Mouse (Mus musculus) c-Kit-positive CD71-positive TER-119-positive erythroid progenitor cells, embryonic 14.5 days (primary cell): ENCODE measurements around the gene Grpel1.
A peak's percentile ranks its signal among the peaks of the same experiment; 100 is the strongest.

Source experiments
- DNase-seq: peaks from one replicate; pipeline ENCODE4 v3.0.0-alpha.2; 2013; ENCODE audit warnings: low spot score

Gene Grpel1

DNA sequence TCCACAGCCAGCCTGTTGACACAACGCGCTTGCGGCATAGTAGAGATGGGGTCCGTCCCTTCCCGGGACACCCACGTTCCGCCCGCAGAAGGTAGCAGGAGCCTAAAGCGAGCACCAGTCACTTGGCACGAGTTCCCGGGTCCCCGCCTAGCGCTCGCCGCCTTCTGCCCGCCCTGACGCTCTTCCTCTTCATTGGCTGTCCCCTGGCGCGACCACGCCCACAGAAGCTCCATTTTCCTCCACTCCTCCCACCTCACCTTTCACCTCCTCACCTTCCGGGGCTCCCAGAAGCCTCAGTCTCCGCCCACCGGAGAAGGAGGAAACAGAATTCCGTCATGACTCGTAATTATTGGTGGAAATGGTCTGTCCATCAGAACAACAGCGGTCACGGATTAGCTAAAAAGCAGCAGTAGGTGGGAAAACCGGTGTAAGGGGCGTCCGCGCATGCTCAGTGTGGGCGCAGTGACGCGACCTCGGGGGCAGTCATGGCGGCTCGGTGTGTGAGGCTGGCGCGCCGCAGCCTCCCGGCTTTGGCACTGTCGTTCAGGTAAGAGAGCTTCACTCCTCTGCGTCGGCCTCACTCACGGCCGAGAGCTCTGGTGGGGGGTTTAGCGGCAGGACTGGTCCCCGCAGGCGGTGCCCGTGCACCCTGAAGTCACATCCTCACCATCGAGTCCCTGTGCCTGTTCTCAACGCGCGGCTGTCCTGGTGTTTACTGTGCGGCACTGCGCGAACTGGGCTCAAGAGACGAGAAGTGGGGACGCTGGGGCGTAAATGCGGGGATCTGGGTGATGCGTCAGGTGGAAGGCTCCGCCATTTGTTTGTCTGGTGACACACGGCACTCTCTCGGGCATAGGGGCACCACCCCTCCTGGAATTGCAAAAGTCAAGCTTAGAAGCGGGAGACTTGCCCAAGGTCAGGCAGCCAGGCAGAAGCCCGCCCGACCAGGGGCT lies at the start of gene Grpel1:
Grpel1 (plus strand) TSS at position 290 of the 953 bp plus-strand sequence.
- peak; percentile 99 for DNase-seq

- DNase-seq = no peak
Measured at GRCm38 (mm10) chr5:36419861-36420260, 44.9 kb upstream of the Grpel1 start.

DNA sequence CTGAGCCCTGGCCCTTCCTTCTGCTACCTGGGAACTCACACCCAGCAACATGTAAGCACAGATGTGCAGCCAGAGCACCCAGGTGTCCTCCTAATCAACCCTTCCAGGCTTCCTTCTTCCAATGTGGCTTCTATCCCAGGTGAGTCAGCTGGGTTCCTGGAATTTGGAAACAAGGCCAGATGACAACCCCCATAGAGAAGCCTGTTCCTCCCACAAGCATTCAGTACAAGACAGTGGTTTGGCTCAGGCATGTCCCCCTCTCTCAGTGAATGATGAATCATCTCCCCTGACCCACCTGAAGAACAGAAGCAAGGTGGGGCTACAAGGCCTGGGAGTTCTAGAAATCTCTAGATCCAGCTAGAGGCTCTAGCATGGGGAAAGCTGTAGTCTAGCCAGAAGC lies 42.1 kb upstream of the Grpel1 start:
- no peak for DNase-seq

- no peak for DNase-seq
Measured at GRCm38 (mm10) chr5:36424676-36425075, 40.1 kb upstream of the Grpel1 start.

DNA sequence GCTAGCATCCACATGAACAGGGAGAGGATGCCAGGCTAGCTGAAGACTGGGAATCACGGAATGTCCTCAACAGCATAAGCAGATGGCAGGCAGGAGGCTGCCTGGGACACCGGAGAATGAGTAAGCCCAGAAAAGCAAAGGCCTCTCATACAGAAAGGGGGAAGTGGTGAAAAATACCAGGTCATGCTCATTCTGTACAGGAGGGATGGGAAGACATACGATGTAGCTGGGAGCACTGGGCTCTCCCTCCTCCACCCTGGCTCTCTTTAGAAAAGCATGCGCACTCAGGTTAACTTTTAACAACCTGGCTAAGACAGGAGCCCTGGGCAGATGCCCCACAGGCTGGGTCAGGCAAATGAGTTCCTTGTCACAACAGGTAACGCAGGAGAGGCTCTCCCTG lies 38.4 kb upstream of the Grpel1 start:
- DNase-seq = no peak

DNA sequence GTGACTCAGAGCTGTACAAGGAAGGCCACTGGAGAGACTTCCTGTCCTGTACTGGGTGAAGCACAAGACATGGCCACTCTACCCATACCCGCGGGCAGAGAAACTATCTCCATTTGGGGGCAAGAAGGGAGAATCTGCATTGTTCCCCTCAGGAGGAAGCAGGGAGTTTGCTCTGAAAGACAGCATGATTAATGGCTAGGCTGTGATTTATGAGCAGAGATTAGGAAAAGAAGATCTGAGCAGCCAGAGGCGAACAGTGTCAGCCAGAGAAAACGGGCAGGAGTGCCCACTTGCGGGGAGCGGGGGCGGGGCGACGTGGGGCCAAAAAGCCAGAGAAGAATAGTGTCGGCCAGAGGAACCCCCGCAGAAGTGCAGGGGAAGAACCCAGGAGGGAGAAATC lies 37.0 kb upstream of the Grpel1 start:
- no peak for DNase-seq

DNA sequence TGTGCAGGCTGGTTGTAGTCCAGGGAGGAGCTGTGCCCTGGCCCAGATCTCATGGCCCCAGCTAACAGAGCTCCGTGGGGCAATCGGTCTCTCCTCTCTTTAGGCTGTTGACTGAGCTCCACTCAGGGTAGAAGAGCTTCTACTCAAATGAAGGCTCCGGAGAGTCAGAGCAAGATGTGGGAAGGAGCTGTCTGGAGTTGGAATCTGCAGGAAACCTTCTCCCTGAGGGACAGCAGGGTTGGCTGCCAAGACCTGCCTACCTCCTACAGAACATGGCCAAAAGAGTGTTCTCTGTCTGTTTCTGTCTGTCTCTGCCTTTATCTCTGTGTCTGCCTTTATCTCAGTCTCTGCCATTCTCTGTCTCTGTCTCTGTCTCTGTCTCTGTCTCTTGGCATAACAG lies 35.2 kb upstream of the Grpel1 start:
- DNase-seq = no peak

DNA sequence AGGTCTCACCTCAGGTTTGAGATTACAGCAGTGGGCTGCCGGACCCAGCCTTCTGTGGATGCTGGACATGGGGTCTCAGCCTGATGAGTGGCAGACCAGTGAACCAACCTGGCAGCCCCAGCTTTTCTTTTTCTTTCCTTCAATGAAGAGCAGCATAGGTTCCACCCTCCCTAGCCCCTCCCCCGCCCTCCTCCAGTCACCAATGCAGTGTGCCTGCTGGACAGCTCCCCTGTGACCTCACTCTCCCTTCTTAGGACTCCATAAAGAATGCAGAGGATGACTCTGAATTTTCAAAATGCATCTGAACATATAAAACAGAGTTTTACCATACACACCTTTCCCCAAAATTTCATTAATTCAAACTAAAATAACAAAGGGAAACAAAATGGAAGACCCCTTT lies 33.1 kb upstream of the Grpel1 start:
- no peak for DNase-seq

GRCm38 (mm10) chr5:36434398-36434967 lies 30.3 kb upstream of the Grpel1 start:
- no peak for DNase-seq

DNA sequence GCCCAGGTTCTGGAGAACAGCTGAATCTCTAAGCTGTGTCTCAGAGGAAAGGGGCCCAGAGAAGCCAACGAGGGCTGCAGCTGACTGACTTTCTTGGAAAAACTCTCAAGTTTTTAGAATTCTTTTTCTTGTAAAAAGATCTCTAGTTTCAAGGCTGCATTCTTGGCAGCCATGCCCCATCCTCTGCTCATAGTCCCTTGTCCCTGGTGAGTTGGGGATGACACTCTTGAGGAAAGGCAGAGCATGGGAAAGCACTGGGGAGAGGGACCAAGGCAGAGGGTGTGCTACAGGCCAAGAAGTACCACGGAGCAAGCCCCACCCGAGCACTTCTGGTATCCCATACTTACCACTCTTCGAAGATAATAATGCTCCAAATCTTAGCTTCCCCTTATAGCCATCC lies 27.9 kb upstream of the Grpel1 start:
- no peak for DNase-seq

- DNase-seq = no peak
Measured at GRCm38 (mm10) chr5:36440741-36441140, 24.1 kb upstream of the Grpel1 start.

GRCm38 (mm10) chr5:36444611-36445010 lies 20.2 kb upstream of the Grpel1 start:
- DNase-seq = no peak

DNA sequence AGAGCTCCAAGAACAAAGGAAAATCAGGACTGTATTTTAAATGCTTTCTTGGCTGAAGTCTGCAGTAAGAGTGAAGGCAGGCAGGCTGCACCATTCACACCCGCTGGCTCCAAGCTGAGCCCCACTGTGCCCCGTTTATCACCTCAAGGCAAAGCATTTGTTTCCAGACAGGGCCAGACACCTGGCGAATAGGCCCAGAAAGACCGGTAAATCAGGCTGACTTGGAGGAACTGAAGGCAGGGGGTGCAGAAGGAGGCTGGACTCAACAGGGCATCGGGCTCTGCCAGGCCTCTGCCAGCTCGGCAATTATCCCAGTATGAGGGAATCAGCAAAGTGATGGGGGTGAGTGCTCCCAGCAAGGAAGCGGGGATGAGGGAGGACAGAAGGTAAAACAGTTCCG lies 19.8 kb upstream of the Grpel1 start:
- DNase-seq = no peak

DNA sequence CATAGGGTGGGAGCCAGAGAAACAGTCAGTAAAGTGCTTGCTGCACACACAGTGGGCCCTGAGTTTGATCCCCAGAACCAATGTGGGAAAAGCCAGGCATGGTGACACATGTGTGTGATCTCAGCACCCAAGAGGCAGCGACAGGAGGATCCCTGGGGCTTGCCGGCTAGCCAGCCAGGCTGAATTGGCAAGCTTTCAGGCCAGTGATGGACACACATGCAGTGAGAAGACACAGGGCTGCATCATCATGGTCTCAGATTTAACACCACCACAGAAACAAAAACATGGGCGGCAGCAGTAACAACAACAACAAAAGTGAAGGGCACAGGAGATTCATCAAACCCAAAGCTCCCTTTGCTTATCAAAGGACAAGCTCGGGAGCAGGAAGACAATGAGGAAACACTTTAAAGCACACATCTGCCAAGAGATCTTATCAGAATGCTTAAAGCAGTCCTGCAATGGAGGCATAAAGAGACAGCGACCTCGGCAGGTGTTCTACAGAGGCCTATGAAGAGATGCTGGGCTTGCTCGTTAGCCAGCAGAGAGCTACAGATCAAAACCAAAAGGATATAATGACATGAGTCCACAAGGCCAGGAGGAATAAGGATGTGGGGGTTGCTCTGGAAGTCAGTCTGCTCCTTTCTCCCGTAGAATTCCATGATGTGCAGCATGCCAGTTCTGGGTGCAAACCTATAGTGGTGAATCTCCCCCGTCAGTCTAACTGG lies 18.5 kb upstream of the Grpel1 start:
- no peak for DNase-seq

GRCm38 (mm10) chr5:36447872-36448271 lies 16.9 kb upstream of the Grpel1 start:
- no peak for DNase-seq

DNA sequence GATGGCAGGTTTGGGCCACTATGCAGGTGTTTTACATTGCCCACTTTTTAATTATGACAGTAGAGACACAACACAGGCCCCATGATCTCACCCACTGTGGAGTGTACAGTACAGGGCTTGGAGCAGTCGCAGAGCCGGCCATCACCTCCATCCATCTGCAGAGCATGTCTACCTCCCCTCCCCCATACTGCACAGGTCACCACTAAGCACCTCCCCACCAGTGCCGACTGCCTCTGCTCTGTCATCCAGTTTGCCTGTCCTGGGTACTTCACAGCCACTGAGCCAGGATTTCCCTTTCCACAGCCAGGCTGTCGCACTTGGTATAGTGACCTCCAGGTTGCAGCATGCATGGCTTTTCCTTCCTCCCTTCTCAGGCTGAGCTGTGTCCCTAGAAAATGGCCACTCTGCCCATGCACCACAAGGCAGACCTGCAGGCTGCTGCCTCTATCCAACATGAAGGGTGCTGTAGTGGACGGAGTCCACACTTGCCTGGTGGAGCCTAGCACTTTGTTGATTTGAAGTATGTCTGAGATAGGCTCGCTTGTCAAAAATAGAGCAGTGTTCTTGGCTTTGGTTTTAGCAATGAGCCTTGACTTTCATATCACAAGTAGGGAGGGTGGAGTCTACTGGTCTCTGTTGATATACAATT lies 15.0 kb upstream of the Grpel1 start:
- no peak for DNase-seq

DNA sequence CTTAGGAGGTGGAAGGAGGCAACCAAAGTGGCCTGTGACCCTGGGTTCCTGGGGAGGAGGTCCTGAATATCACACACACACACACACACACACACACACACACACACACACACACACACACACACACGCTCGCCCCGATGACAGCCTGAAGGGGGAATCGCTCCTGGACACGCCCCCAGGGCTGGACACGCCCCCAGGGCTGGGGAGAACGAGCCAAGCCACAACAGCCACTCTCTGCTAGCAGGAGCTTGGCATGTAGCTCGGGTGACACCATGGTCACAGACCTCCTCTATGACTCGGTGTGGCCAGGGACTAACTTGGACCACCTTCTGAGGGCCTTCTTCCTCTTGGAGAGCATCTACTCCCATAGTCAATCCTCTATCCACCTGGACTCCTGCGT lies 13.7 kb upstream of the Grpel1 start:
- no peak for DNase-seq

DNA sequence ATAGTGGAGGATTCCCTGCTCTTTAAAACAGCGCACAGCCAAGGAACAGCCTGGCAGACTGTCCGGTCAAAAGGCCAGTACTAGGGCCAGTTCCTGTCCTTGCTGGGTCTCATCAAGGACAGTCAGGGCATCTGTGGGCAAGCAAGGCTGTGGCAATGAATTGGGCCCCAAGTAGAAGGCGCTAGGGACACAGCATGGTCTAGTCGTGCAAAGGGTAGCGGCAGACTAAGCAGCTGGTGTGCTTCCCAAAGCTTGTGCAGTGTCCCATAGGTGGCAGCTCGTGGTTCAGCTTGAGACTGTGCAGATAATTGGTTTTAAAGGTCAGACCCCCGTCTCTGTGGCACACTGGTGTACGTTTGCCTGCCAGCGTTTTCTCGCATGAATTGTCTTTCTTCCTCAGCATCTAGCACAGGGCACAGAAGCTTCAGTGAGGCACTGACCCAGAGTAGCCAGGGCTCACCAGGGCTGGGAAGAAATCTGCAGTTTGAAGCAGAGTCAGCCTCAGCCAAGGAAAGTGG lies 12.9 kb upstream of the Grpel1 start:
- no peak for DNase-seq

- no peak for DNase-seq
Measured at GRCm38 (mm10) chr5:36452821-36453220, 12.0 kb upstream of the Grpel1 start.

- no peak for DNase-seq
Measured at GRCm38 (mm10) chr5:36457706-36458105, 7.1 kb upstream of the Grpel1 start.

DNA sequence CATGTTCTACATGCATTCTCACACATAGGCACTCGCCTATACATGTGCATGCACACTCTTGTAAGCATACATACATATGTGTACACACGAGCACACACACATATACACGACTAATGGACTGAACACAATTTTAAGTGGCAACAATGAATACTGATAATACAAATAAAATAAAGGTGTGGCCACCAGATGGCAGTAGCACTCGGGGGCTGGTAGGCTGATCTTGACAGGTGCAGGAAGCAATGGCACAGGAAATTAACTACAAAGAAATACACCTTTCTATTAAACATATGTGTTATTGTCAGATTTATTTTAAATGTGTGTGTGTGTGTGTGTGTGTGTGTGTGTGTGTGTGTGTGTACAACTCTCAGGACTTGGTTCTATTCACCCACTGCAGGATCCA lies 5.9 kb upstream of the Grpel1 start:
- peak; percentile 52 for DNase-seq

GRCm38 (mm10) chr5:36460712-36461111 lies 4.1 kb upstream of the Grpel1 start:
- DNase-seq = no peak
